8 mouse cellular contexts compared by ENCODE assay signal in genomic region chr8:10898562-10899527, GRCm38 (mm10).
A peak's percentile ranks its signal among the peaks of the same experiment; 100 is the strongest.
DNase-seq lines count a peak whose midpoint lies in the region; ATAC-seq lines count a peak whose summit lies in the region.

No protein-coding gene starts in this region.

- peak overlapping the region; percentile 29 for H3K4me2 ChIP-seq in embryonic facial prominence, embryonic 11.5 days (ENCODE audit: low read depth, low read length)
- H3K4me2 ChIP-seq in intestine, embryonic 16.5 days (ENCODE audit: low read depth, low read length) = peak overlapping the region; percentile 17
- H3K4me2 ChIP-seq in lung, embryonic 16.5 days (ENCODE audit: low read depth, low read length) = peak overlapping the region; percentile 43

- 19% methylated on average over 16 of the region's 16 CpGs for WGBS in heart, embryonic 10.5 days
- 9% methylated on average over 16 of the region's 16 CpGs for WGBS in embryonic facial prominence, embryonic 11.5 days
- WGBS in intestine, embryonic 16.5 days = 39% methylated on average over 16 of the region's 16 CpGs
- WGBS in lung, embryonic 16.5 days = 28% methylated on average over 16 of the region's 16 CpGs

- DNase-seq in heart, embryonic 10.5 days (ENCODE audit: low spot score) = no peak
- no peak for DNase-seq in heart, adult 8-10 months (ENCODE audit: low spot score)
- peak; percentile 45 for DNase-seq in embryonic facial prominence, embryonic 11.5 days (ENCODE audit: low spot score)
- no peak for DNase-seq in spleen, adult 18-20 months
- DNase-seq in left cerebral cortex, adult 18-20 months (ENCODE audit: low spot score in 2 of 2) = no peak
- no peak for DNase-seq in gastrocnemius, adult 18-20 months (ENCODE audit: low spot score)

- H3K9ac ChIP-seq in embryonic facial prominence, embryonic 11.5 days (replicated peaks; ENCODE audit: low read length) = peak overlapping the region; percentile 34
- no peak overlapping the region for H3K9ac ChIP-seq in intestine, embryonic 16.5 days (ENCODE audit: low read depth, low read length)
- 0 out of 2 replicates have a peak overlapping the region, but pooled peaks have one; percentile 23 for H3K9ac ChIP-seq in lung, embryonic 16.5 days (ENCODE audit: low read length)

- ATAC-seq in embryonic facial prominence, embryonic 11.5 days (replicated peaks; ENCODE audit: insufficient number of reproducible peaks, low FRiP score, low TSS enrichment, low read depth) = no peak
- ATAC-seq in intestine, embryonic 16.5 days = peak; percentile 36; the same call in 1 of the 2 replicates
- peak; percentile 80 for ATAC-seq in lung, embryonic 16.5 days (ENCODE audit: low read depth)

- H3K4me3 ChIP-seq in heart, embryonic 10.5 days = peak overlapping the region; percentile 35; the same call in 1 of the 2 replicates
- H3K4me3 ChIP-seq in embryonic facial prominence, embryonic 11.5 days (ENCODE audit: low read depth, low read length) = no peak overlapping the region
- no peak overlapping the region for H3K4me3 ChIP-seq in intestine, embryonic 16.5 days (ENCODE audit: low read length)
- no peak overlapping the region for H3K4me3 ChIP-seq in lung, embryonic 16.5 days (ENCODE audit: low read length)

- H3K4me1 ChIP-seq in heart, embryonic 10.5 days = peaks cover 59% of the 10 kb centered on the region
- peaks cover 5% of the 10 kb centered on the region for H3K4me1 ChIP-seq in embryonic facial prominence, embryonic 11.5 days (ENCODE audit: control insufficient read depth, insufficient read depth, low read length)
- H3K4me1 ChIP-seq in intestine, embryonic 16.5 days (ENCODE audit: control insufficient read depth, insufficient read depth, low read length) = peaks cover 10% of the 10 kb centered on the region
- H3K4me1 ChIP-seq in lung, embryonic 16.5 days (replicated peaks; ENCODE audit: control insufficient read depth, insufficient read depth, low read length) = peaks cover 13% of the 10 kb centered on the region

- no peaks in the 10 kb centered on the region for H3K36me3 ChIP-seq in heart, embryonic 10.5 days
- no peaks in the 10 kb centered on the region for H3K36me3 ChIP-seq in embryonic facial prominence, embryonic 11.5 days (replicated peaks; ENCODE audit: control insufficient read depth, insufficient read depth, low read depth, low read length)
- no peaks in the 10 kb centered on the region for H3K36me3 ChIP-seq in intestine, embryonic 16.5 days (ENCODE audit: control insufficient read depth, insufficient read depth, low read length)
- H3K36me3 ChIP-seq in lung, embryonic 16.5 days (ENCODE audit: control insufficient read depth, insufficient read depth, low read length) = no peaks in the 10 kb centered on the region

- peak overlapping the region; percentile 85 for H3K27ac ChIP-seq in heart, embryonic 10.5 days
- H3K27ac ChIP-seq in embryonic facial prominence, embryonic 11.5 days (replicated peaks; ENCODE audit: low read depth, low read length) = no peak overlapping the region
- H3K27ac ChIP-seq in intestine, embryonic 16.5 days (ENCODE audit: low read length) = no peak overlapping the region
- peak overlapping the region; percentile 68 for H3K27ac ChIP-seq in lung, embryonic 16.5 days (ENCODE audit: low read length)

- no peaks in the 10 kb centered on the region for H3K9me3 ChIP-seq in heart, embryonic 10.5 days
- no peaks in the 10 kb centered on the region for H3K9me3 ChIP-seq in embryonic facial prominence, embryonic 11.5 days (replicated peaks; ENCODE audit: control insufficient read depth, low read length)
- no peaks in the 10 kb centered on the region for H3K9me3 ChIP-seq in intestine, embryonic 16.5 days (ENCODE audit: control insufficient read depth, low read length)
- no peaks in the 10 kb centered on the region for H3K9me3 ChIP-seq in lung, embryonic 16.5 days (ENCODE audit: control insufficient read depth, low read length)

- 0 out of 2 replicates have a peak, but pooled peaks cover 6% of the 10 kb centered on the region for H3K27me3 ChIP-seq in heart, embryonic 10.5 days (ENCODE audit: insufficient read depth, poor library complexity, severe bottlenecking)
- no peaks in the 10 kb centered on the region for H3K27me3 ChIP-seq in embryonic facial prominence, embryonic 11.5 days (ENCODE audit: control insufficient read depth, insufficient read depth, low read length)
- no peaks in the 10 kb centered on the region for H3K27me3 ChIP-seq in intestine, embryonic 16.5 days (replicated peaks; ENCODE audit: control insufficient read depth, insufficient read depth, low read length)
- H3K27me3 ChIP-seq in lung, embryonic 16.5 days (ENCODE audit: control insufficient read depth, insufficient read depth, low read depth, low read length) = peaks cover 4% of the 10 kb centered on the region; the same call in 1 of the 2 replicates

Comparison
In these comparisons a context has a peak if more than half of its experiments do, and no peak if none do; other contexts are left out.
1. H3K27ac ChIP-seq: peak in heart, embryonic 10.5 days (single experiment) and lung, embryonic 16.5 days (single experiment); none in embryonic facial prominence, embryonic 11.5 days (single experiment) and intestine, embryonic 16.5 days (single experiment).
2. Peak in every context shown above with its lines, with median percentiles within 50 percentile points of each other: H3K4me2 ChIP-seq.